Mouse (Mus musculus): ENCODE results near the gene Nos1ap. TPM values are rescaled to one million over a fixed set of nuclear protein-coding genes. Genes with fewer than 3 reads are reported as not detected.

Nos1ap gene
- 1.1 TPM in 2 replicates for polyA plus RNA-seq (2012)

DNA sequence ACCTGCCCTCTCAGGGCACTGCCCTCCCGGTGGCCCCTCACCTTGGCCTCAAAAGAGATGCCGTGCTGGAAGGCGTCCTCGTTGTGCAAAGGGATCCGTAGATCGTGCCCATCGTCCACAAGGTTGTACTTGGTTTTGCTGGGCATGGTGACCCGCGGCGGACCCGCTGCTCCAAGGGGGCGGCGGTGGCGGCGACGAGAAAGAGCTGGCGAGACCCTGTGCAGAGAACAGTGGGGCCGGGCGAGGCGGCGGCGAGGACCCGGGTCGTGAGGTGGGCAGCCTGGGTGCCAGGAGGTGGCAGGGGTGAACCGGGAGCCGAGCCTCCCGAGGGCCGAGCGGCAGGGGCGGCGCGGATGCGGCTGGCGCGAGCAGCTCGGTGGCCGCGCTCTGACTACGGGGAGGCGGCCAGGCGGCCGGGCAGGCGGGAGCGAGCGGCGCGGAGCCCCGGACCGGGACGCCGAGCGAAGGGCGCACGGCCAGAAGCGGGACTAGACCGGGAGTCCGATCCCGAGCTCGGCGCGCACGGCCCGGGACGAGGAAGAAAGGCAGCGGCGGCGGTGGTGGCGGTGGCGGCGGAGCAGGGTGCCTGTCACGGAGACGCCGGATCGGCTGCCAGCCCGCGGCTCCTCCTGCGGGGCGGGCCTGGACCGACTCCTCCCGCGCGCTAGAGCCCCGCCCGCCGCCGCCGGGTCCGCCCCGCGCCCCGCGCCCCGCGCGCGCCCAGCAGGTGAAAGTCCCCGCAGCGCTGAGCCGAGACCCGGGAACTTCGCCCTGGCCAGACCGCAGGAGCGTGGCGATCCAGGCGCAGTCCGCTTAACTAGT is at the start of gene Nos1ap:
TSS of gene Nos1ap (minus strand) at position 643 of the 822 bp plus-strand sequence.
- Histone ChIP-seq H3K27me3 (ENCODE audit: control insufficient read depth) (peaks cover 52% of the 10 kb centered on the region), H3K4me1 (ENCODE audit: control insufficient read depth) (peaks cover 30% of the 10 kb centered on the region), H3K9me3 (ENCODE audit: control insufficient read depth, low read length) (peaks cover 6% of the 10 kb centered on the region), H3K36me3 (ENCODE audit: control insufficient read depth) (peaks cover 7% of the 10 kb centered on the region; the same call in 1 of the 2 replicates), H3K4me3 (replicated peaks) (peak within 1 kb of the TSS; percentile 86)
- TF ChIP-seq GATA1 (IDR thresholded peaks at IDR 0.05; ENCODE audit: low read length) (no peak), TAL1 (IDR thresholded peaks at IDR 0.05; ENCODE audit: low read length) (no peak)

- H3K9me3 ChIP-seq (ENCODE audit: control insufficient read depth, low read length): no peaks in the 10 kb centered on the region
- no peak for TF ChIP-seq TAL1 (IDR thresholded peaks at IDR 0.05; ENCODE audit: low read length)
- no peak for TF ChIP-seq GATA1 (IDR thresholded peaks at IDR 0.05; ENCODE audit: low read length)
- H3K36me3 ChIP-seq (ENCODE audit: control insufficient read depth): no peaks in the 10 kb centered on the region
- no peak overlapping the region for H3K4me3 ChIP-seq (replicated peaks)
- peaks cover 15% of the 10 kb centered on the region for H3K27me3 ChIP-seq (ENCODE audit: control insufficient read depth)
- H3K4me1 ChIP-seq (ENCODE audit: control insufficient read depth): no peaks in the 10 kb centered on the region
Measured at GRCm38 (mm10) chr1:170638941-170639340, 49.3 kb upstream of the Nos1ap start.

DNA sequence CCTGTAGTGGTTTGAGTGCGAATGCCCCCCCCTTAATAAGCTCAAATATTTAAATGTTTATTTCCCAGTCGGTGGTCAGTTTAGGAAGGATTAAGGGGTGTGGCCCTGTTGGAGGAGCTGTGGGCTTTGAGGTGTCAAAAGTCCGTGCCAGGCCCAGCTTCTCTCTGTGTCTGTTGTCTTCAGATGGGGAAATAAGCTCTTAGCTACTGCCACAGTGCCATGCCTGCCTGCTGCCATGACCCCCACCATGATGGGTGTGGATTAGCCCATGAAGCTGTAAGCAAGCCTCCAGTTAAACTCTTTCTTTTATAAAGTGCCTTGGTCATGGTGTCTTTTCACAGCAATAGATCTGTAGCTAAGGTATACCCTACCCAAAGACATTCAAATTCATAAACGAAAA is 43.2 kb upstream of the Nos1ap start:
- peaks cover 22% of the 10 kb centered on the region for H3K4me1 ChIP-seq (ENCODE audit: control insufficient read depth)
- H3K4me3 ChIP-seq (replicated peaks): no peak overlapping the region
- H3K9me3 ChIP-seq (ENCODE audit: control insufficient read depth, low read length): peaks cover 5% of the 10 kb centered on the region
- TF ChIP-seq TAL1 (IDR thresholded peaks at IDR 0.05; ENCODE audit: low read length) (no peak), GATA1 (IDR thresholded peaks at IDR 0.05; ENCODE audit: low read length) (no peak)
- H3K36me3 ChIP-seq (ENCODE audit: control insufficient read depth): no peaks in the 10 kb centered on the region
- peaks cover 2% of the 10 kb centered on the region; the same call in 1 of the 2 replicates for H3K27me3 ChIP-seq (ENCODE audit: control insufficient read depth)

DNA sequence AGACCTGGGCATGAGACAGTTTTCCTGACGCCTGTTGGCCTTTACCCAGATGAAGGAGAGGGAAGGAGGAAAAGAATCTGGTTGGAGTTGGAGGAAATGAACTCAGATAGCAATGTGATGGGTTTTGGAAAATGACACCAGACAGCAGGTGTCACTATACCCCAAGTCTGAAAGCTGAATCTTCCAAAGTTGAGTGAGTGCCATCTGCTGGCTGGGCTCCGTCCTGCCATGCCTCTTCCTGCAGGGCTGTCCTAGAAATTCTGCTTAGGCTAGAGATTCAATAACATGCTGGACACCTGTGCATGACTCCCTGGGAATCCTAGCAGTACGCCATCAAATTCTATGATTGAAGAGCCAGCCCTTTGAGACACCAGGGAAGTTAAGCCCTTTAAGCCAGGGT is 42.7 kb upstream of the Nos1ap start:
- TF ChIP-seq GATA1 (IDR thresholded peaks at IDR 0.05; ENCODE audit: low read length): no peak
- no peak for TF ChIP-seq TAL1 (IDR thresholded peaks at IDR 0.05; ENCODE audit: low read length)
- Histone ChIP-seq H3K36me3 (ENCODE audit: control insufficient read depth) (no peaks in the 10 kb centered on the region), H3K27me3 (ENCODE audit: control insufficient read depth) (peaks cover 2% of the 10 kb centered on the region; the same call in 1 of the 2 replicates), H3K9me3 (ENCODE audit: control insufficient read depth, low read length) (peaks cover 8% of the 10 kb centered on the region), H3K4me3 (replicated peaks) (no peak overlapping the region), H3K4me1 (ENCODE audit: control insufficient read depth) (peaks cover 22% of the 10 kb centered on the region)

- peaks cover 22% of the 10 kb centered on the region for H3K4me1 ChIP-seq (ENCODE audit: control insufficient read depth)
- TF ChIP-seq TAL1 (IDR thresholded peaks at IDR 0.05; ENCODE audit: low read length) (no peak), GATA1 (IDR thresholded peaks at IDR 0.05; ENCODE audit: low read length) (no peak)
- no peak overlapping the region for H3K4me3 ChIP-seq (replicated peaks)
- H3K27me3 ChIP-seq (ENCODE audit: control insufficient read depth): peaks cover 2% of the 10 kb centered on the region; the same call in 1 of the 2 replicates
- H3K9me3 ChIP-seq (ENCODE audit: control insufficient read depth, low read length): peaks cover 10% of the 10 kb centered on the region
- no peaks in the 10 kb centered on the region for H3K36me3 ChIP-seq (ENCODE audit: control insufficient read depth)
Measured at GRCm38 (mm10) chr1:170631571-170631970, 41.9 kb upstream of the Nos1ap start.

GRCm38 (mm10) chr1:170630489-170630888 is 40.8 kb upstream of the Nos1ap start:
- Histone ChIP-seq H3K36me3 (ENCODE audit: control insufficient read depth) (no peaks in the 10 kb centered on the region), H3K9me3 (ENCODE audit: control insufficient read depth, low read length) (peaks cover 10% of the 10 kb centered on the region), H3K27me3 (ENCODE audit: control insufficient read depth) (peaks cover 2% of the 10 kb centered on the region; the same call in 1 of the 2 replicates), H3K4me1 (ENCODE audit: control insufficient read depth) (peaks cover 22% of the 10 kb centered on the region), H3K4me3 (replicated peaks) (no peak overlapping the region)
- no peak for TF ChIP-seq GATA1 (IDR thresholded peaks at IDR 0.05; ENCODE audit: low read length)
- TF ChIP-seq TAL1 (IDR thresholded peaks at IDR 0.05; ENCODE audit: low read length): no peak

DNA sequence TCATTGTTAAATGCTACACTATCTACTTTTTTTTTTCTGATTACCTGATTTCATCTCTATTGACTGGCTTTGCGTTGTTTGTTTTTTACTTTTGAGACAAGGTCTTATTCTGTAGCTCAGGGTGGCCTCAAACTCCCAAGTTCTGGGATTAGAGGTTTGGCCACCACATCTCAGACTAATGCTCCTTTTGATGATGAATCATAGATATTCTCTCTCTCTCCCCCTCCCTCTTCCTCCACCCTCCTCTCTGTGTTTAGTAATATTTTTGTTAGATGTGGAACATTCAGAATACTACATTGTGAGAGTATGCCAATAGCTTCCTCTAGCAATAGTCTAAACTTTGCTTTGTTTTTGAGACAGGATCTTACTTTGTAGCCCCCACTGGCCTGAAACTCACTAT is 33.8 kb upstream of the Nos1ap start:
- H3K9me3 ChIP-seq (ENCODE audit: control insufficient read depth, low read length): peaks cover 16% of the 10 kb centered on the region
- H3K4me3 ChIP-seq (replicated peaks): peak overlapping the region; percentile 36
- TF ChIP-seq TAL1 (IDR thresholded peaks at IDR 0.05; ENCODE audit: low read length) (no peak), GATA1 (IDR thresholded peaks at IDR 0.05; ENCODE audit: low read length) (no peak)
- H3K4me1 ChIP-seq (ENCODE audit: control insufficient read depth): peaks cover 39% of the 10 kb centered on the region
- peaks cover 6% of the 10 kb centered on the region for H3K36me3 ChIP-seq (ENCODE audit: control insufficient read depth)
- no peaks in the 10 kb centered on the region for H3K27me3 ChIP-seq (ENCODE audit: control insufficient read depth)

GRCm38 (mm10) chr1:170622934-170623333 is 33.3 kb upstream of the Nos1ap start:
- H3K27me3 ChIP-seq (ENCODE audit: control insufficient read depth): no peaks in the 10 kb centered on the region
- peak overlapping the region; percentile 36 for H3K4me3 ChIP-seq (replicated peaks)
- H3K4me1 ChIP-seq (ENCODE audit: control insufficient read depth): peaks cover 39% of the 10 kb centered on the region
- peaks cover 6% of the 10 kb centered on the region for H3K36me3 ChIP-seq (ENCODE audit: control insufficient read depth)
- peaks cover 12% of the 10 kb centered on the region for H3K9me3 ChIP-seq (ENCODE audit: control insufficient read depth, low read length)
- TF ChIP-seq GATA1 (IDR thresholded peaks at IDR 0.05; ENCODE audit: low read length) (peak; percentile 89), TAL1 (IDR thresholded peaks at IDR 0.05; ENCODE audit: low read length) (peak; percentile 79)

- Histone ChIP-seq H3K9me3 (ENCODE audit: control insufficient read depth, low read length) (peaks cover 6% of the 10 kb centered on the region), H3K36me3 (ENCODE audit: control insufficient read depth) (peaks cover 6% of the 10 kb centered on the region), H3K27me3 (ENCODE audit: control insufficient read depth) (no peaks in the 10 kb centered on the region), H3K4me1 (ENCODE audit: control insufficient read depth) (peaks cover 43% of the 10 kb centered on the region), H3K4me3 (replicated peaks) (no peak overlapping the region)
- no peak for TF ChIP-seq GATA1 (IDR thresholded peaks at IDR 0.05; ENCODE audit: low read length)
- TF ChIP-seq TAL1 (IDR thresholded peaks at IDR 0.05; ENCODE audit: low read length): no peak
Measured at GRCm38 (mm10) chr1:170619686-170620374, 30.2 kb upstream of the Nos1ap start.
